Mouse (Mus musculus): Measurements from ENCODE around the gene Snai3. TPM values are rescaled to one million over a fixed set of nuclear protein-coding genes. Genes with fewer than 3 reads are reported as not detected.

Gene Snai3
- polyA plus RNA-seq, 1 experiment from 2014 or later: not detected

- Histone ChIP-seq H3K36me3 (replicated peaks) (peaks cover 10% of the 10 kb centered on the region), H3K27me3 (no peaks in the 10 kb centered on the region), H3K9ac (no peak overlapping the region), H3K4me2 (no peak overlapping the region), H3K4me1 (no peaks in the 10 kb centered on the region; the same call in 1 of the 2 replicates), H3K9me3 (no peaks in the 10 kb centered on the region), H3K27ac (no peak overlapping the region), H3K4me3 (replicated peaks) (no peak overlapping the region)
- no peak for ATAC-seq (ENCODE audit: low FRiP score)
- WGBS: 87% methylated on average over 24 of the region's 24 CpGs
Observed at GRCm38 (mm10) chr8:122423217-122423616, 37.3 kb downstream of the Snai3 start.

DNA sequence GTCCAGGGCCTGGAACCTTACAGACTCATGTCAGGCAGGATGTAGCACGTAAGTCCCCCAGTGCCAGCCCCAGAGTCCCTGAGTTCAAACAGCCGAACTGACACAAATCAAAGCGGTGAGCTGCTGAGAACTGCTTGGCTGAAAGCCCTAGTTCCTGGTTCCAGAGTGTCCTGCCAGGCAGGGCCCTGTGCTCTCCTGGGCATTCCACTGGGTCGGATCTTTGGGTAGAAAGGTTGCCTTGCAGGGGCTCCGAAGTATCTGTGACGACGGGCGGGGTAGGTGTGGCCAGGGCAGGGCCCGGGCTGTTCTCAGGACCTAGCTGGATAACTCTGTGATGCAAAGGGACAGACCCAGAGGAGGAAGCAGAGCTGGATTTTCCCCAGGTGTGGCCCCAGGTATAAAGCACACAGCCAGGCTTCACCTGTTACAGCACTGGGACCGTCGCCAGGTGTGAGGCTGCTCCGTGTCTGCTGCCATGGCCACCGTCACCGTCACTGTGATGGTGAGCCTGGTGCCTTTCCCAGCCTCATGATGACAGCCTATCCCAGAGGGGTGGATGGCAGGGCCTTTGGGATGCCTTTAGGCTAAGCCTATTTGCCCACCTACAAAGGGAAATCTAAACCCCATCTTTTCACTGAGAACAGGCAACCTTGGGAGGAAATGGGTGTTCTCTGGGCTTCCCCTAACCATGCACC, 39.0 kb downstream of the Snai3 start, which contains the start of gene Il17c:
Il17c (plus strand) TSS at position 645 of the 695 bp plus-strand sequence.
- H3K27ac ChIP-seq: no peak within 1 kb of the TSS
- no peak within 1 kb of the TSS for H3K4me2 ChIP-seq
- no peaks in the 10 kb centered on the region for H3K9me3 ChIP-seq
- H3K4me1 ChIP-seq: no peaks in the 10 kb centered on the region; the same call in 1 of the 2 replicates
- no peaks in the 10 kb centered on the region for H3K27me3 ChIP-seq
- WGBS: 88% methylated on average over 14 of the region's 14 CpGs
- H3K36me3 ChIP-seq (replicated peaks): peaks cover 26% of the 10 kb centered on the region
- H3K9ac ChIP-seq: no peak within 1 kb of the TSS
- no peak for ATAC-seq (ENCODE audit: low FRiP score)
- H3K4me3 ChIP-seq (replicated peaks): no peak within 1 kb of the TSS

DNA sequence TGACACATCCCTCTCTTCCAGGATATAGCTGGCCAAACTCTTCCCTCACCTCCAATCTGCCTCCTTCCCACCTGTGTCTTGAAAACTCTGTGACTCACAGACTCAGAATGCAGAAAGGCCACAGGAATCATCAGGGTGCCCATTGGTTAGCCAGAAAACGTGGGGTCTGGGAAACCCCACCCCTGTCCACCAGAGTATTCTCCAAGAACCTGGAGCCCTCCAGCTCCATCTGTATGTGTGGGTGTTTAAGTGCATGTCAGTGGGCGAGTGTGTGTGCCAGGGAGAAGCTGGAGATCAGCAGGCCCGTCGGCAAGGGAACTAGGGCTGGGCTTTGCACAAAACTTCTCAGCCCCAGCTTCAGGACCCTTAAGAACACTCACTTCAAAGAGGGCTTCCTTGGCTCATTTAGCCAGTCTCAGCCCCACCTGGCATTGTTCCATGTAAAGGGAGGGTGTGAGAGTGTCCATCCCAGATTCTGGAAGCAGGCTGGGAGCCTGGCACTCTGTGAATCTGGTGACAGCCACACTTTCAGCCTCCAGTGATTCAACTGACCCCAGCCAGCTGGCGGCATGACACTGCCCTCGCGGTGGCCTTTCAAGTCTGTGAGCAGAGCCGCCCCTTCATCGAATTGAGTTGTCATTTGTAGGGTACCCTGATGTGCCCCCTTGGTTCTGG, 40.5 kb downstream of the Snai3 start:
- H3K36me3 ChIP-seq (replicated peaks): peaks cover 41% of the 10 kb centered on the region
- 78% methylated on average over 9 of the region's 9 CpGs for WGBS
- H3K27ac ChIP-seq: no peak overlapping the region
- H3K9ac ChIP-seq: no peak overlapping the region
- no peak overlapping the region for H3K4me2 ChIP-seq
- no peak overlapping the region for H3K4me3 ChIP-seq (replicated peaks)
- no peaks in the 10 kb centered on the region for H3K9me3 ChIP-seq
- no peaks in the 10 kb centered on the region for H3K27me3 ChIP-seq
- H3K4me1 ChIP-seq: no peaks in the 10 kb centered on the region; the same call in 1 of the 2 replicates
- no peak for ATAC-seq (ENCODE audit: low FRiP score)

GRCm38 (mm10) chr8:122415554-122415953, 45.0 kb downstream of the Snai3 start:
- Histone ChIP-seq H3K9ac (no peak overlapping the region), H3K27me3 (no peaks in the 10 kb centered on the region), H3K36me3 (replicated peaks) (peaks cover 85% of the 10 kb centered on the region), H3K27ac (no peak overlapping the region), H3K9me3 (no peaks in the 10 kb centered on the region), H3K4me3 (replicated peaks) (no peak overlapping the region), H3K4me2 (no peak overlapping the region), H3K4me1 (no peaks in the 10 kb centered on the region; the same call in 1 of the 2 replicates)
- 95% methylated on average over 6 of the region's 6 CpGs for WGBS
- ATAC-seq (ENCODE audit: low FRiP score): no peak

DNA sequence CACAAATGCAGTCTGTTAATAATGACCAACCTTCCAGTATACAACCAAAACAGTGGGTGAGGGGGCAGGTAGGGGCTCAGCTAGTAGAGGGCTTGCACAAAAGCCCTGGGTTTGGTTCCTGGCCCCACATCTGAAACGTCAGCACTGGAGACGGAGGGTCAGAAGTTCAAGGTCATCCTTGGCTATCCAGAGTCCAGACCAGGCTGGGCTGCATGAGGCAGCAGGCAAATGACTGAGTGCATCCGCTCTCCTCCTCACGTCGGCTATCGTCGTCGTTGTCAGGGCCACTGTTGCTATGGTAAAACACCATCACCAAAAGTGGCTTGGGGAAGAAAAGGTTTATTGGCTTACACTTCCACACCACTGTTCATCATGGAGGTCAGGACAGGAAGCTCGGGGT, 46.2 kb downstream of the Snai3 start:
- Histone ChIP-seq H3K27ac (no peak overlapping the region), H3K4me2 (no peak overlapping the region), H3K4me3 (replicated peaks) (no peak overlapping the region), H3K9me3 (no peaks in the 10 kb centered on the region), H3K36me3 (replicated peaks) (peaks cover 98% of the 10 kb centered on the region), H3K9ac (no peak overlapping the region), H3K4me1 (no peaks in the 10 kb centered on the region), H3K27me3 (no peaks in the 10 kb centered on the region)
- no peak for ATAC-seq (ENCODE audit: low FRiP score)
- 90% methylated on average over 9 of the region's 9 CpGs for WGBS

DNA sequence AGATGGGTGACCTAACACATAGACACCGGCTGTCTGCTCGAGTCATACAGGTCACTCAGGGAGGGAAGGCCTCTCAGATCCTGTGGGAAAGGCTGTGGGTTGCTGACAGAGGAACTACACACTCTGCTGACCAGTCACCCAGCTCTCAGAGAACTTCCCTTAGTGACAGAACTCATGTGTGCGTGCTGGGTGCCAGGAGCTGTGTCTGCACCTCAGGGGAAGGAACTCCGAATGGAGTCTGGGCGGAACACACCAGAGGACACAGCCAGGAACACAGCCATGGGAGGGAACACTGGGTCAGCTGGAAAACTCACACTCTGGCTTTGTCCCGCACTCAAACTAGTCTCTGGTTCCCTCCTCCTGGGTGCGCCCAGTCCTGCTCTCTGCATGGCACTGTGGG, 52.9 kb downstream of the Snai3 start:
- peaks cover 99% of the 10 kb centered on the region for H3K36me3 ChIP-seq (replicated peaks)

GRCm38 (mm10) chr8:122405146-122405805, 55.3 kb downstream of the Snai3 start:
- Histone ChIP-seq H3K4me2 (no peak overlapping the region), H3K36me3 (replicated peaks) (peaks cover 99% of the 10 kb centered on the region), H3K4me3 (replicated peaks) (no peak overlapping the region), H3K9me3 (no peaks in the 10 kb centered on the region), H3K27ac (no peak overlapping the region), H3K4me1 (no peaks in the 10 kb centered on the region), H3K27me3 (no peaks in the 10 kb centered on the region), H3K9ac (no peak overlapping the region)
- WGBS: 93% methylated on average over 9 of the region's 9 CpGs
- no peak for ATAC-seq (ENCODE audit: low FRiP score)

More for the DNA sequence above, 52.9 kb downstream of the Snai3 start:
- Histone ChIP-seq H3K27me3 (no peaks in the 10 kb centered on the region), H3K9ac (no peak overlapping the region), H3K4me2 (no peak overlapping the region), H3K4me1 (no peaks in the 10 kb centered on the region), H3K4me3 (replicated peaks) (no peak overlapping the region), H3K9me3 (no peaks in the 10 kb centered on the region), H3K27ac (no peak overlapping the region)
- no peak for ATAC-seq (ENCODE audit: low FRiP score)
- 94% methylated on average over 7 of the region's 7 CpGs for WGBS

Small RNA genes lying within 50 kb of the gene (microRNA-seq; reads per million reads assigned to microRNA genes)
- gene Gm24366: not detected

Other genes with a start within 250 kb of the Snai3 start
- gene Zfpm1, start 178.6 kb downstream of the Snai3 start, polyA plus RNA-seq (2016; fragmentation: Nextera tagmentation; extraction: Ambion mirVana): 0.82 and 1.2 TPM in 2 replicates
- gene Trhr2, start 100.0 kb downstream of the Snai3 start, polyA plus RNA-seq (2016; fragmentation: Nextera tagmentation; extraction: Ambion mirVana): not detected in 2 replicates
- gene Zc3h18, start 84.1 kb downstream of the Snai3 start, polyA plus RNA-seq (2016; fragmentation: Nextera tagmentation; extraction: Ambion mirVana): 71.8 and 75.5 TPM in 2 replicates
- not detected in 2 replicates for gene Il17c, start 38.7 kb downstream of the Snai3 start, polyA plus RNA-seq (2016; fragmentation: Nextera tagmentation; extraction: Ambion mirVana)
- gene Cyba, start 27.8 kb downstream of the Snai3 start, polyA plus RNA-seq (2016; fragmentation: Nextera tagmentation; extraction: Ambion mirVana): 37.8 and 42.6 TPM in 2 replicates
- gene Mvd, start 17.3 kb downstream of the Snai3 start, polyA plus RNA-seq (2016; fragmentation: Nextera tagmentation; extraction: Ambion mirVana): 39.3 and 42.6 TPM in 2 replicates
- gene Rnf166, start 15.3 kb upstream of the Snai3 start, polyA plus RNA-seq (2016; fragmentation: Nextera tagmentation; extraction: Ambion mirVana): 35.1 and 35.4 TPM in 2 replicates
- gene Ctu2, start 15.4 kb upstream of the Snai3 start, polyA plus RNA-seq (2016; fragmentation: Nextera tagmentation; extraction: Ambion mirVana): 79.6 and 83.2 TPM in 2 replicates
- 4.7 and 4.9 TPM in 2 replicates for gene Piezo1, start 90.6 kb upstream of the Snai3 start, polyA plus RNA-seq (2016; fragmentation: Nextera tagmentation; extraction: Ambion mirVana)
- gene Cdt1, start 107.3 kb upstream of the Snai3 start, polyA plus RNA-seq (2016; fragmentation: Nextera tagmentation; extraction: Ambion mirVana): 43.7 and 46.0 TPM in 2 replicates
- gene Aprt, start 116.2 kb upstream of the Snai3 start, polyA plus RNA-seq (2016; fragmentation: Nextera tagmentation; extraction: Ambion mirVana): 170 and 188 TPM in 2 replicates
- 4.2 and 5.0 TPM in 2 replicates for gene Galns, start 150.7 kb upstream of the Snai3 start, polyA plus RNA-seq (2016; fragmentation: Nextera tagmentation; extraction: Ambion mirVana)
- gene Trappc2l, start 150.9 kb upstream of the Snai3 start, polyA plus RNA-seq (2016; fragmentation: Nextera tagmentation; extraction: Ambion mirVana): 42.2 and 44.2 TPM in 2 replicates
- gene Pabpn1l, start 162.0 kb upstream of the Snai3 start, polyA plus RNA-seq (2016; fragmentation: Nextera tagmentation; extraction: Ambion mirVana): not detected in 2 replicates
- gene Cbfa2t3, start 238.4 kb upstream of the Snai3 start, polyA plus RNA-seq (2016; fragmentation: Nextera tagmentation; extraction: Ambion mirVana): 12.2 and 12.4 TPM in 2 replicates